Mouse (Mus musculus) cortical plate, adult 2 months (tissue): ENCODE data around the gene Mast4. TPM values are rescaled to one million over a fixed set of nuclear protein-coding genes. Genes with fewer than 3 reads are reported as not detected.

Experiments used
- H3K27ac ChIP-seq: fragments of 200-500 bp; 2 replicates; pipeline ENCODE4 v1.5.1; 2012; ENCODE audit warnings: low read length, control low read depth, inconsistent platforms; ENCODE audit not compliant: insufficient read depth
- H3K4me1 ChIP-seq: fragments of 200-500 bp; 2 replicates; pipeline ENCODE4 v1.6.1; 2011; ENCODE audit warnings: low read length; ENCODE audit not compliant: control insufficient read depth, insufficient read depth
- H3K4me3 ChIP-seq: fragments of 200-500 bp; 2 replicates; pipeline ENCODE4 v1.5.1; 2011; ENCODE audit warnings: mild to moderate bottlenecking, low read length, control low read depth; ENCODE audit not compliant: insufficient read depth
- CTCF ChIP-seq: fragments of 200-500 bp; IDR thresholded peaks from 2 replicates; pipeline ENCODE4 v1.5.1; 2011; ENCODE audit warnings: mild to moderate bottlenecking, control low read depth, low read length; ENCODE audit not compliant: insufficient read depth; ENCODE audit errors: extremely low read depth
- POLR2A ChIP-seq: fragments of 200-500 bp; IDR thresholded peaks from 2 replicates; pipeline ENCODE4 v1.6.1; 2011; ENCODE audit warnings: mild to moderate bottlenecking, low read length, control low read depth; ENCODE audit not compliant: insufficient read depth; ENCODE audit errors: extremely low read depth
- polyA plus RNA-seq: library from polyadenylated mRNA; depleted of rRNA; stranded (reverse); fragments of >200 nt; gene quantifications from 2 replicates; pipeline ENCODE4 v1.2.3, GENCODE M21; 2012

The Mast4 gene
- polyA plus RNA-seq, 1 experiment, result 19.6 TPM

- no peak overlapping the region for H3K27ac ChIP-seq
- TF ChIP-seq CTCF, result no peak
- no peak for TF ChIP-seq POLR2A
- no peak overlapping the region for H3K4me3 ChIP-seq
- 0 out of 2 replicates have a peak, but pooled peaks cover 1% of the 10 kb centered on the region for H3K4me1 ChIP-seq
Observed at GRCm38 (mm10) chr13:102895894-102896293, 438.4 kb downstream of the Mast4 start.

DNA sequence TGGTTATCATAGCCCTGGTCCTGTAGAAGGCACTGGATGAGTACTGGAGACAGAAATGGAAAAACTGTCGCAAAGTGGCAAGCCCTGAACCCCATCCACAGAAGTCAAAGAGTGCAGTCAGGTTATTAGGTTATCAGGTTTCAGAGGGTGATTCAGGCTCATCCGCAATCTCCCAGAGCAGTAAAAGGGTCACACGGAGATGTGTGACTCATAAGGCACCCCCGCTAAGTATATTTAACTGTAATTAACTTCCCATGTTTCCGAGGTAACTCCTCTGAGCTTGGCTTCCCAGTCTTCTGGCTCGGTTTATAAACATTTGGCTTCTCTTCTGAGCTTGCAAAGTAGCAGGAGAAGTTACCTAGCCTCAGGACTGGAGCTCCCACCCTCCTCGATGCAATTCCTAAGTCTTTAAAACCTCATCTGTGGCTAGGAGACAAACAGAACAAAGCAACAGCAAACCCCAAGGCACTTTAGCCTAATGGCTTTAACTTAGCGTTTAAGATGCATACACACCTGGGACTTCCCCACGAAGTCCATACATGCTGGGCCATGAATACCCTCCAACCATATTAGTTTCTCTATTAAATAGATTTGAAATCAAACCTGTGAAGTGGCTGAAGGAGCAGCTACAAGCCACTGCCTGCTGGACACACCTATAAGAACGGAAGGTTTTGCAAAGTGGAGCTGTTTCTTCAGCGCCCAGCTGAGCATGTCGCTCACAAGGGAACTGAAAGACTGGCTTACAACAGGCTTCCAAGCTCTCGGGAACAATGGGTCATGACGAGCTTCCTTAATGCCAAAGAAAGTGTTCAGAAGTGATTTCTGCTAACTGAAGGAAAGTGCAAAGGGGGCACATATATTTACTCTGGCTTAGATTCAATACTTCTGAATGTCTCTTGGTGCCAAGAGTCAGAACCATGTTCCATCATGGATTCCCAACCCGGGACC is 439.7 kb downstream of the Mast4 start:
- TF ChIP-seq POLR2A, result no peak
- no peak for TF ChIP-seq CTCF
- Histone ChIP-seq H3K4me3 (no peak overlapping the region), H3K4me1 (0 out of 2 replicates have a peak, but pooled peaks cover 1% of the 10 kb centered on the region), H3K27ac (peak overlapping the region; percentile 58; the same call in 1 of the 2 replicates)

GRCm38 (mm10) chr13:102892783-102893182 is 441.5 kb downstream of the Mast4 start:
- TF ChIP-seq CTCF (no peak), POLR2A (no peak)
- Histone ChIP-seq H3K27ac (no peak overlapping the region), H3K4me3 (no peak overlapping the region), H3K4me1 (0 out of 2 replicates have a peak, but pooled peaks cover 1% of the 10 kb centered on the region)

GRCm38 (mm10) chr13:102889989-102890388 is 444.3 kb downstream of the Mast4 start:
- Histone ChIP-seq H3K27ac (no peak overlapping the region), H3K4me1 (no peaks in the 10 kb centered on the region), H3K4me3 (no peak overlapping the region)
- no peak for TF ChIP-seq POLR2A
- TF ChIP-seq CTCF, result no peak

GRCm38 (mm10) chr13:102889537-102889936 is 444.8 kb downstream of the Mast4 start:
- H3K4me1 ChIP-seq, result no peaks in the 10 kb centered on the region

DNA sequence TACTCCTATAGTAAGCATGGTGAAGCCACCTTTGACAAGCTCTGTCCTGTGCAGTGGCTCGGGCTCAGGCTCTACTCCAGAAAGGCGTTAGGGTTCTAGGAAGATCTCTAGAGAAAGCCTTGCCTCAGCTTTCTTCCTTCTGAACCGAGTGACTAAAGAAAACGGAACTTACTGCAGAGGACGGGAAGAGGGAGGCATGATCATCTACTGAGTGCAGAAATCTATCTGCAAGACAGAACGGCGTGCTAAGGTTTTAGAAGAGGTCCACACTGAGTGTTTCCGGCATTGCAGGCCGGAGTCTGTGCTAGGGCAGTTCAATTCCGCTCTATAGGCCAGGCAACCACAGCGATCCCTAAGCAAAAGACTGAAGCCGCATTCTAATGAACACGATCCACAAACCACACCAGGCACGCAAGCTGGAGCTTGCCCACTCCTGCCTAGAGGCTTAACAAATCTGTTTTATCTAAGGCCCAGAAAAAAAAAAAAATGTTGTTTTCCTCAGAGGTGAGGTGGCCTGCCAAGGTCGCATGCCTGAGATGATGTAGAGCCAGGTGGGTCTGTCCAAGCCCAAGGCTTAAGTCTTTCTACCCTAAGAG is 445.3 kb downstream of the Mast4 start:
- TF ChIP-seq CTCF (no peak), POLR2A (no peak)
- Histone ChIP-seq H3K4me3 (no peak overlapping the region), H3K27ac (0 out of 2 replicates have a peak overlapping the region, but pooled peaks have one; percentile 44), H3K4me1 (no peaks in the 10 kb centered on the region)

More at GRCm38 (mm10) chr13:102889537-102889936, 444.8 kb downstream of the Mast4 start:
- no peak overlapping the region for H3K4me3 ChIP-seq
- TF ChIP-seq CTCF, result no peak
- TF ChIP-seq POLR2A, result no peak
- H3K27ac ChIP-seq, result no peak overlapping the region

- Histone ChIP-seq H3K4me1 (no peaks in the 10 kb centered on the region), H3K27ac (no peak overlapping the region), H3K4me3 (no peak overlapping the region)
- no peak for TF ChIP-seq POLR2A
- TF ChIP-seq CTCF, result no peak
Observed at GRCm38 (mm10) chr13:102888211-102888610, 446.1 kb downstream of the Mast4 start.

GRCm38 (mm10) chr13:102887534-102887933 is 446.8 kb downstream of the Mast4 start:
- no peak overlapping the region for H3K4me3 ChIP-seq
- no peaks in the 10 kb centered on the region for H3K4me1 ChIP-seq
- no peak for TF ChIP-seq CTCF
- TF ChIP-seq POLR2A, result no peak
- H3K27ac ChIP-seq, result no peak overlapping the region

DNA sequence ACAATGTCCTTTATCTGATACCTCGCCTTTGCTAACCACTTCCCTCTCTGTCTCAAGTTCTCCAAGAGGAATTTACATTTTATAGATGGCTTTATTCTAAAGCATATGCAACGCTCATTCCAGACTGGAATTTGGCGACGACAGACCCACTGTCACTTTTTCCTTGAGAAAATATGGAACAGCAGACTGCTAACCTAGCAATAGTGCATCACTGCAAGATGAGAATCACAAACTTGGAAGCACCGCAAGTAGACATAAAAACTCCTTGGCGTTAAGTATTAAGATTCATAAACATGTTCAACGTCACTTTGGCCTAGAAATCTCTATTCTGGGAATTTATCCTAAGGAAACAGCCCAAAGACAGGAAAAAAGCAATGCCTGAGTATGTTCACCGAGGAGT is 447.5 kb downstream of the Mast4 start:
- Histone ChIP-seq H3K4me3 (no peak overlapping the region), H3K27ac (no peak overlapping the region), H3K4me1 (no peaks in the 10 kb centered on the region)
- TF ChIP-seq POLR2A, result no peak
- no peak for TF ChIP-seq CTCF
